Mouse (Mus musculus) heart, embryonic 11.5 days (tissue): ENCODE data around the gene Lysmd1. TPM values are rescaled to one million over a fixed set of nuclear protein-coding genes. Genes with fewer than 3 reads are reported as not detected.
"Not testable (repeated sequence)": the region's sequence is repeated elsewhere in the genome, so short reads cannot be mapped to it uniquely, and the experiment has no call there.

Source experiments
- ATAC-seq: fragments of 200-750 bp; cut with Nextera tagmentation; replicated peaks from 2 replicates; pipeline ENCODE4 v1.8.0; 2017; ENCODE audit warnings: moderate library complexity; ENCODE audit not compliant: insufficient number of reproducible peaks, low FRiP score, low TSS enrichment
- H3K27ac ChIP-seq: fragments of 300-500 bp; sonication (generic); 2 replicates; pipeline ENCODE4 v1.5.1; 2014; ENCODE audit warnings: mild to moderate bottlenecking, low read depth, low read length
- H3K27me3 ChIP-seq: fragments of 300-500 bp; sonication (generic); 2 replicates; pipeline ENCODE4 v1.6.1; 2014; ENCODE audit warnings: mild to moderate bottlenecking, low read length, mixed read lengths; ENCODE audit not compliant: control insufficient read depth, insufficient read depth
- H3K36me3 ChIP-seq: fragments of 300-500 bp; sonication (generic); 2 replicates; pipeline ENCODE4 v1.6.1; 2014; ENCODE audit warnings: mild to moderate bottlenecking, low read length, moderate library complexity, mixed read lengths; ENCODE audit not compliant: control insufficient read depth, insufficient read depth
- H3K4me1 ChIP-seq: fragments of 300-500 bp; sonication (generic); 2 replicates; pipeline ENCODE4 v1.6.1; 2014; ENCODE audit warnings: low read length; ENCODE audit not compliant: control insufficient read depth, insufficient read depth
- H3K4me2 ChIP-seq: fragments of 300-500 bp; sonication (generic); 2 replicates; pipeline ENCODE4 v1.6.1; 2014; ENCODE audit warnings: mild to moderate bottlenecking, moderate library complexity
- H3K4me3 ChIP-seq: fragments of 300-500 bp; sonication (generic); 2 replicates; pipeline ENCODE4 v1.5.1; 2014; ENCODE audit warnings: low read depth, low read length
- H3K9ac ChIP-seq: fragments of 300-500 bp; sonication (generic); 2 replicates; pipeline ENCODE4 v1.6.1; 2014; ENCODE audit warnings: mild to moderate bottlenecking, low read depth, low read length, moderate library complexity
- H3K9me3 ChIP-seq: fragments of 300-500 bp; sonication (generic); replicated peaks from 2 replicates; pipeline ENCODE4 v1.6.1; 2016; ENCODE audit warnings: low read length; ENCODE audit not compliant: control insufficient read depth
- WGBS: fragments of 180-500 bp; shearing (Covaris S2); extraction: QIAGEN DNeasy Blood & Tissue Kit; methylation state at CpG from one replicate; pipeline ENCODE4 v1.1.7; 2014; ENCODE audit not compliant: insufficient replicate concordance; 5-methylcytosine and 5-hydroxymethylcytosine counted together
- polyA plus RNA-seq: library from polyadenylated mRNA; unstranded; fragments of >200 nt; fragmentation: Nextera tagmentation; extraction: Ambion mirVana; gene quantifications from 2 replicates; pipeline ENCODE4 v1.2.1, GENCODE M21; 2014

The Lysmd1 gene
- polyA plus RNA-seq = 6.5 and 7.6 TPM in 2 replicates

GRCm38 (mm10) chr3:95133680-95134101, at the start of gene Lysmd1, which contains the start of gene Scnm1:
TSS of gene Lysmd1 (plus strand) at chr3:95134088.
TSS of gene Scnm1 (minus strand) at chr3:95134011.
- no peaks in the 10 kb centered on the region for H3K36me3 ChIP-seq
- peak within 1 kb of the TSS; percentile 82 for H3K4me2 ChIP-seq
- peak within 1 kb of the TSS; percentile 74 for H3K4me3 ChIP-seq
- peaks cover 11% of the 10 kb centered on the region for H3K4me1 ChIP-seq
- no peaks in the 10 kb centered on the region for H3K9me3 ChIP-seq
- H3K27ac ChIP-seq = peak within 1 kb of the TSS; percentile 70
- WGBS = under 1% methylated on average over 20 of the region's 20 CpGs
- peak; percentile 88 for ATAC-seq
- H3K27me3 ChIP-seq = no peaks in the 10 kb centered on the region
- H3K9ac ChIP-seq = peak within 1 kb of the TSS; percentile 89

GRCm38 (mm10) chr3:95088071-95088470, 45.8 kb upstream of the Lysmd1 start:
- Histone ChIP-seq H3K9me3 (no peaks in the 10 kb centered on the region), H3K9ac (no peak overlapping the region), H3K4me1 (no peaks in the 10 kb centered on the region), H3K4me2 (no peak overlapping the region), H3K27ac (no peak overlapping the region), H3K27me3 (no peaks in the 10 kb centered on the region), H3K4me3 (no peak overlapping the region), H3K36me3 (no peaks in the 10 kb centered on the region)
- ATAC-seq = no peak
- WGBS = 94% methylated on average over 1 of the region's 1 CpGs

- Histone ChIP-seq H3K4me2 (no peak overlapping the region), H3K36me3 (0 out of 2 replicates have a peak, but pooled peaks cover 7% of the 10 kb centered on the region), H3K4me1 (peaks cover 9% of the 10 kb centered on the region; the same call in 1 of the 2 replicates), H3K27me3 (no peaks in the 10 kb centered on the region), H3K9me3 (no peaks in the 10 kb centered on the region), H3K27ac (no peak overlapping the region), H3K9ac (no peak overlapping the region), H3K4me3 (no peak overlapping the region)
- 28% methylated on average over 2 of the region's 2 CpGs for WGBS
- no peak for ATAC-seq
These were observed 33.0 kb upstream of the Lysmd1 start for GRCm38 (mm10) chr3:95100854-95101253.

- H3K9me3 ChIP-seq = no peaks in the 10 kb centered on the region
- no peaks in the 10 kb centered on the region for H3K27me3 ChIP-seq
- no peak for ATAC-seq
- peak overlapping the region; percentile 75 for H3K4me3 ChIP-seq
- peak overlapping the region; percentile 81 for H3K4me2 ChIP-seq
- H3K36me3 ChIP-seq = 0 out of 2 replicates have a peak, but pooled peaks cover 2% of the 10 kb centered on the region
- 38% methylated on average over 4 of the region's 4 CpGs for WGBS
- peak overlapping the region; percentile 63 for H3K9ac ChIP-seq
- H3K27ac ChIP-seq = peak overlapping the region; percentile 36; the same call in 1 of the 2 replicates
- H3K4me1 ChIP-seq = peaks cover 9% of the 10 kb centered on the region; the same call in 1 of the 2 replicates
These were observed 28.8 kb upstream of the Lysmd1 start for GRCm38 (mm10) chr3:95105121-95105520.

GRCm38 (mm10) chr3:95105586-95106337, 28.1 kb upstream of the Lysmd1 start:
- Histone ChIP-seq H3K27me3 (no peaks in the 10 kb centered on the region), H3K9ac (peak overlapping the region; percentile 66), H3K9me3 (no peaks in the 10 kb centered on the region), H3K4me3 (peak overlapping the region; percentile 75), H3K27ac (peak overlapping the region; percentile 54), H3K4me2 (peak overlapping the region; percentile 81), H3K36me3 (0 out of 2 replicates have a peak, but pooled peaks cover 2% of the 10 kb centered on the region), H3K4me1 (peaks cover 11% of the 10 kb centered on the region; the same call in 1 of the 2 replicates)
- no peak for ATAC-seq
- WGBS = under 1% methylated on average over 16 of the region's 16 CpGs

- peaks cover 11% of the 10 kb centered on the region; the same call in 1 of the 2 replicates for H3K4me1 ChIP-seq
- under 1% methylated on average over 51 of the region's 51 CpGs for WGBS
- 0 out of 2 replicates have a peak, but pooled peaks cover 2% of the 10 kb centered on the region for H3K36me3 ChIP-seq
- peak within 1 kb of the TSS; percentile 75 for H3K4me3 ChIP-seq
- no peaks in the 10 kb centered on the region for H3K27me3 ChIP-seq
- peak within 1 kb of the TSS; percentile 66 for H3K9ac ChIP-seq
- peak within 1 kb of the TSS; percentile 54 for H3K27ac ChIP-seq
- no peaks in the 10 kb centered on the region for H3K9me3 ChIP-seq
- peak; percentile 88 for ATAC-seq
- H3K4me2 ChIP-seq = peak within 1 kb of the TSS; percentile 81
These were observed 27.4 kb upstream of the Lysmd1 start, which contains the start of gene Pip5k1a for GRCm38 (mm10) chr3:95106338-95107117. TSS of gene Pip5k1a (minus strand) at chr3:95106930.

GRCm38 (mm10) chr3:95107308-95107707, 26.6 kb upstream of the Lysmd1 start:
- H3K27me3 ChIP-seq, H3K9me3 ChIP-seq, ATAC-seq, H3K36me3 ChIP-seq, H3K27ac ChIP-seq: not testable (repeated sequence)
- Histone ChIP-seq H3K4me3 (peak overlapping the region; percentile 75), H3K4me1 (peaks cover 15% of the 10 kb centered on the region), H3K9ac (peak overlapping the region; percentile 48; the same call in 1 of the 2 replicates), H3K4me2 (peak overlapping the region; percentile 66)

- H3K4me2 ChIP-seq = no peak overlapping the region
- H3K27me3 ChIP-seq = no peaks in the 10 kb centered on the region
- WGBS = 57% methylated on average over 2 of the region's 2 CpGs
- no peak for ATAC-seq
- H3K27ac ChIP-seq = no peak overlapping the region
- H3K36me3 ChIP-seq = 0 out of 2 replicates have a peak, but pooled peaks cover 2% of the 10 kb centered on the region
- no peaks in the 10 kb centered on the region for H3K9me3 ChIP-seq
- peaks cover 16% of the 10 kb centered on the region for H3K4me1 ChIP-seq
- no peak overlapping the region for H3K4me3 ChIP-seq
- no peak overlapping the region for H3K9ac ChIP-seq
These were observed 26.0 kb upstream of the Lysmd1 start for GRCm38 (mm10) chr3:95107898-95108297.
